Mouse (Mus musculus): ENCODE data around the gene Arhgap22.

DNA sequence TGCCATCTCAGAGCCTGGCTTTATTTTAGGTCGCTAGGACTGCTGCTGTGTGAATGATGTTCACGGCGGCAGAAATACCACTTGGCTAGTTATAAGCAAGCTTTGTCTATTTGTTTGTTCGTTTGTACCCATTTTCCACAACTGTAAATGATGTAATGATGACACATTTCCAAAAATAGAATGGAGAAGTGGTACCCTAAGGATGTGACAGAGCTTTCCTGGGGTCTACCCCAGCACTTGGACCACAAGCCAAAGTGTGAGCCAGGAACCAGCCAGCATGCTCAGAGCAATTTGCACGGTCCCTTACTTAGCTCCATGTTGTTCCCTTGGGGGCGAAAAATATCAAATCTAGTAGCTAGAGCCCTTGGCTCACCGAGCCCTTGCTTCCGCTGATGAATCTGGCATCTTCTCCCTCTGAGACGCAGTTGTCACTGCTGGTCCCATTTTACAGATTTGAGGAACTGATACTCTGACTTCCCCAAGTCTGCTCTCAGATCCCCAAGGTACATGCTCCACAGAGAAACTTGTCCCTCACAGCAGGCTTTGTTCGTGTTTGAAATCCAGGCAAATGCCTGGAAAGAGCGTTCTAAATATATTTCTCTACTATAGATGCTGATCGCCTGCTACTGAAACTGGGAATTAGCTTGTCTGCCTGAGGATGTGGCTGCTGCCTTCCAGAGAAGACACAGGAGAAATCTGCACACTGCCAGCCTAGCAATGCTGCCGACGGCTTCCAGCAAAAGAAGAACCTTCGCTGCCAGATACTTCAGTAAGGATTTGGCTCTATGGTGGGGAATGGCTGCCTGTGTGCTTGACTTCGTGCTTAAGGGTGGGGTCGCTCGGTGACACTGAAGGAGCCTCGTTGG, 2.8 kb downstream of the Arhgap22 start:
- TF ChIP-seq CTCF (IDR thresholded peaks at IDR 0.05) (no peak), POLR2A (IDR thresholded peaks at IDR 0.05; ENCODE audit: insufficient read depth, low read depth, low read length) (no peak)

All from heart, adult 2 months (tissue).